Mouse (Mus musculus): Measurements from ENCODE around the gene Ulk2.

Ulk2 gene

DNA sequence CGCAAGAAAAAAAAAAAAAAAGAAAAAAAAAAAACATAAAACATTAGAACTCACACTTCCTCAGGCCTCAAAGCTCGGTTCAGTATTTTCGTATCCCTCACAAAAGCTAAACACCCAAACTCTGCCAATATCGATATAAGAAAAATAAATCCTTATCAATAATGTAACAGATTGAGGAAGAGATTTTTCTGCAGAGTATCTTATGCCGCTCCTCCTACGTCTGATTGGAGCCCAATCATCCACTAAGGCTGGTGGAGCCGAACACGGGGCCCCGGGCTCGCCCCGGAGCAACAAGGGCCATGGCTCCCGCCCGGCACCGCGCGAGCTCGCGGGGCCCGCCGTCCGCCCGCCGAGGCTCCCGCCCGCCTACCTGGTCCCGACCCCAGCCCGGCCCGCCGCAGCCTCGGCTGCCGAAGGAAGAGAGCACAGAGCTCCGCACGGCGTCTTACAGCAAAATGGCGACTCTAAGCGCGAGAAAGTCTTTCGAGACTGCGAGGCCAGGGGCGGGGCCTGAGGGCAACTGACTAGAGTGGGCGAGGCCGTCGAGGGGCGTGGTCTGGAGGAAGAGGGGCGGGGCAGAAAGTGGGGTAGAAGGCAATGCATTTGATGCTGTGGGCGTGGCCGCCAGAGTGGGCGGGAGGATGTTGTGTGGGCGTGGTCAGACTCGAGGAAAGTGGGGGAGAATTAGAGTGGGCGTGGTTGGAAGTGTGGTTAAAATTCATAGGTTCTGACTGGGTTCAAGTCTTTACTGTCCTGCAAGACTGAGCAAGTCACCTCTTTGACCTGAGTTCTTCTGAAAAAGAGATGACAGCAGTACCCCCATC, 93.1 kb downstream of the Ulk2 start, which contains the start of gene Prpsap2:
Gene Prpsap2, minus strand, starts transcription at position 505 of the 824 bp plus-strand sequence.
- in situ Hi-C loops (cut with MboI; ENCODE audit: low sequenced_read_pairs), result no loop called here

DNA sequence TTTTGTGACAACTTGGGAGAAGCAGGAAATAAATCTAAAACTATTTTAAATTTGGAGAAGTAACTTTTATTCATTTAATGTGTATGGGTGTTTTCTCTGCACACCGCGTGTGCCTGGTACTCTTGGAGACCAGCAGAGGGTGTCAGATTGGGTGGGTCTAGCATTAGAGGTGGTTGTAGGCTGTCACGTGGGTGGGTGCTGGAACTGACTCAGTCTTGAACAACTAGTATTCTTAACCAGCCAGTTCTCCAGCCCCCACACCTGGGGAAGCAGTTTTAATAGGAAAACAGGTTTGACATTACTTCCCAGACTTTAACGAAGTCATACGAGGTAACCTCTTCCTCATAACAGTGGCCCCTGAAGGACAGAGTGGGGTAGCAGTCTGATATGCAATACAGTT, 94.4 kb downstream of the Ulk2 start:
- in situ Hi-C loops (cut with MboI; ENCODE audit: low sequenced_read_pairs), result no loop called here

DNA sequence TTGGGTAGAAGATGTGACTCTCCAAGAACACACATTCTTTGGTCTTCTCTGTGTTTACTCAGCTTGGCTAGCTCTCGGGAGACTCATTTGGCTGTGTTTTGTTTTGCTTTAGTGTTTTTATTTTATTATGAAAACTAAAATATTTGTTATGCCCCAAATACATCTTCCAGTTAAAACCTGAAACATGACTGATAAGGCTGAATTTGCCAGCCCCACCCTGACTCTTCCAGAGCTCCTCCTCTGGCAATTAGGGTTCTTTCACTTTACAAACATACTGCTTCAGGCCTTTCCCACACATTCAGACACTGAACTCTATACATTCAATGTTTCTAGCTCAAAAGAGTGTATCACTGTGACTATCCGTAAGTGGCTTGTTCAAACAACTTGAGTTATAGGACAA, 97.7 kb downstream of the Ulk2 start:
- in situ Hi-C loops (cut with MboI; ENCODE audit: low sequenced_read_pairs), result no loop called here

DNA sequence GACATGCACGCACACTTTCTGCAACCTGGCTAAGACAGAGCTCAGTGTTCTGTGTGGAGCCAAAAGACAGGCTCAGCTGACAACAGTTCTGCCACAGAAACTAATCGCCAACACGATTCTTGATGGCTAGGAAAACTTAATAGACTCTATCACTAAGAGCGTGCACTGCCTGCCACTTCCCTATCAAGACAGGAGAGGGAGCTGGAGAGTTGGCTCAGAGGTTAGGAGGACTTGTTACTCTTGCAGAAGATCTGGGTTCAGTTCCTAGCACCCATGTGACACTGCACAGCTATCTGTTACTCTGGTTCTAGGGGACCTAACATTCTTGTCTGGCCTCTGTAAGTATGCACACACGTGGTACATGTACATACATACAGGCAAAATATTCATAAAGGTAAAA, 103.3 kb downstream of the Ulk2 start:
- in situ Hi-C loops (cut with MboI; ENCODE audit: low sequenced_read_pairs), result no loop called here

DNA sequence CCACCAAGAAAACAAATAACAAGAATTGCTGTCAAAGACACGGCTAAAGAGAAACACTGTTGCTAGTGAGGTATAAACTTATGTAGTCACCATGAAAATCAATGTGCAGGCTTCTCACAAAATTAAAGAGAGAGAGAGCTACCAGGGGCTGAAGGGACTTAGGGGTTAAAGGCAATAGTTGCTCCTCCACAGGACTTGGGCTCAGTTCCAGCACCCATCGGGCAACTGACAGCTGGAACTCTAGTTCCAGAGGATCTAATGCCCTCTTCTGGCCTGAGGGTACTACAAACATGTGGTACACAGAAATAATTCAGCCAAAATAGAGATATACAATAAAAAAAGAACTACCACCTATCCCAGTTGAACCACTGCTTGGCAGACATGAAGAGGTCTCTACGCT, 107.7 kb downstream of the Ulk2 start:
- in situ Hi-C loops (cut with MboI; ENCODE audit: low sequenced_read_pairs), result no loop called here

DNA sequence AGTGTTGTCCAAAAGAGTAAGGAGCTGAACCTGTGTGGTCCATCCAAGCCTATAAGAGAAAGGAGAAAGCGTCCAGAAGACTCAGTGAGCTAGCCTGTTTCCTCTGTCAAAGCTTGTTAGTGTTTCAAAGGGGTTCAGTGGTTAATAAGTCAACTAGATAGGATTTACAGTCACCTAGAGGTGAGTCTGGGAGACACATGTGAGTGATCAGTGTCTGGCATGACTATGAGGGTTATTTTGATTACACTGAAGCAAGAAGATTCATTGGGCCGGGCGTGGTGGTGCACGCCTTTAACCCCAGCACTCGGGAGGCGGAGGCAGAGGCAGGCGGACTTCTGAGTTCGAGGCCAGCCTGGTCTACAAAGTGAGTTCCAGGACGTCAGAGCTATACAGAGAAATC, 109.1 kb downstream of the Ulk2 start:
- in situ Hi-C loops (cut with MboI; ENCODE audit: low sequenced_read_pairs), result no loop called here

DNA sequence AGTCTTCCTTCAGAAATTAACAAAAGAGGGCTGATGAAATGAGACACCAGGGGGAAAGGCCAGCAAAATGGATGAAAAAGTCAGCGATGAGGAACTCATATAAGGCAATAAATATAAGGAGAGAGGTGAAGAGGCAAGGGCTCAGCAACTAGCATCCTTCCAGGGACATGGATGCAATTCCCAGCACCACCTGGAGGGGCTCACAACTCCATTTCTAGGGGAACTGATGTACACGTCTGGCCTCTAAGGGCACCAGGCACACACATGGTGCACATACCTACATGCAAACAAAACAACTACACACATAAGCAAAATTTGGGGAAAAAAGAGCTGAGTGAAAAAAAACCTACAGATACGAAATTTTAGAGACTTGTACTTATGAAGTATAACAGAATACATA, 110.4 kb downstream of the Ulk2 start:
- in situ Hi-C loops (cut with MboI; ENCODE audit: low sequenced_read_pairs), result no loop called here

DNA sequence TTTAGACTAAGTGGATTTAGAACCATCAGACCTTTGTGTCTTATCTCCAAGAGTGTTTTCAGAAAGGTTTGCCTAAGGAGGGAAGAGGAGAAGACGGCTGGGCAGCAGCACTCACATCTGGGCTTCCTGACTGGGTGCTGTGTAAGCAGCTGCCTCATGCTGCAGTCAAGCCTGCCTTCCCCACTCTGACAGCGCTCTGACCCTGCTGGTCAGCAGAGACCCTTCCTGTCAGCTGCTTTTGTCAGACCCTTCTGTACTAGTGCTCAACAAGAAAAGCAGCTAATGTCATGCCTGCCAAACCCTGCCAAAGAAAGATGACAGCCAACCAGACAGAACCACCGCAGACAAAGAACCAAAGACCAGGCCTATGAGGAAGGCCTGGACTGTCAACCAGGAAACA, 111.1 kb downstream of the Ulk2 start:
- in situ Hi-C loops (cut with MboI; ENCODE audit: low sequenced_read_pairs), result no loop called here

DNA sequence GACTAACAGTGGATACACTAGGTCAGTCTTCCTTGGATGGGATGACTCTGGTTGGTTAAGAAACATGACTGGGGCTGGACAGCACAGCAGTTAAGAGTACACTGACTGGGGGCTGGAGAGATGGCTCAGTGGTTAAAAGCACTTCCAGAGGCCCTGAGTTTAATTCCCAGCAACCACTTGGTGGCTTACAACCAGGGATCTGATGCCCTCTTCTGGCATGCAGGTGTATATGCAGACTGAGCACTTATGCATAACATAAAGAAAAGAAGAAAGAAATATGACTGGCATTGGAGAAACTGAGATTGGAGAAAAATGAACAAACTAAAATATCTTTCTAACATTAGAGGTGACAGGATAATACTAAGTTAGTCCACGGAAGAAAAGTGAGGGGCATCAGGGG, 114.4 kb downstream of the Ulk2 start:
- in situ Hi-C loops (cut with MboI; ENCODE audit: low sequenced_read_pairs), result no loop called here

DNA sequence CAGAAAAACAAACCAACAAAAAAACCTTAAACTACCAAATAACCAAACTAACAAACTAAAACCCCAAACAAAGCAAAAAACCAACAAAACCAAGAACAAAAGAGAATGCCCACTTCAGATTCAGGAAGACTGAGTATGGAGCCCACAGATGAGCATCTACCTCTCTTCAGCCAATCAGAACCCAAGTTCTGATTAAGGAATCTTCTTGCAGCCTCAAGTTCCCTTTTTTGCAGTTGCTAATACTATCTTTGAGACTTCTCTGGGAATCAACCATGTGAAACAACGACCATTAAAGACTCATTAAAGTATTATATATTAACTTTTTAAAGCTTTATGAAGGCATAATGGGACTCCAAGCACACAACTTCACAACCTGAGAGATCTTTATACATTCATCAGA, 117.6 kb downstream of the Ulk2 start:
- in situ Hi-C loops (cut with MboI; ENCODE audit: low sequenced_read_pairs), result no loop called here

DNA sequence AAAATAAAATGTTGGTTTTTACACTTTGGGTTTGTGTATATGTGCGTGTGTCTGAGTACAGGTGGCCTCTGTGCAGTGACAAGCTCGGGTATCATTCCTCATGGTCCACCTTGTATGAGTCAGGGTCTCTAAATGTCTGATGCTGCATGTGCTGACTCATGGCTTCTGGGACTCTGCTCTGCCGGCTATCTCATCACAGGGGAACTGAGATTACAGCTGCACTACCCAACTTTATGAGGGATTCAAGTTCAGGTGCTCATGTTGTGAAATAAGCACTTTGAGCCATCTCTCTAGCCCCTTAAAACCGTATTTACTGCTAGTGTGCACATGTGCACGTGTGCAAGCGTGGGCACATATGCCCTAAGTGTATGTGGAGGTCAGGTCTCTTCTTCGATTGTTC, 122.2 kb downstream of the Ulk2 start:
- in situ Hi-C loops (cut with MboI; ENCODE audit: low sequenced_read_pairs), result no loop called here

DNA sequence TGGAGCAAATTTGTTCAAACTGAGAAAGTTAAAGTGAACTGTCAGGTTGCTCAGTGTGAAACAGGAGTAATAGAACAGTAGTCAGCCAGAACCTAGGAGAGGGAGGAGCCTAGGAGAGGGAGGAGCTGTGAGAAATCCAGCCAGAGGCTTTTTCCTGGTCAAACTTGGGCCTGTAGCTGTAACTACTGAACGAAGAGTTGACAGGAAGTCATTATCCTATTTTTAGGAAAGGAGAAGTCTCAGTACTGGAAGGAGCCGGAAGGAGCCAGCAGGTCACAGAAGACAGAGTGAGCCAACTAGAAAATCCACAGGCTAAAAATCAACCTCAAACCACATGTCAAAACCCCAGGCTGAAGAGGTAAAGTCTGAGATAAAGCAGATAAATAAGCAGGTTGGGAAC, 126.8 kb downstream of the Ulk2 start:
- in situ Hi-C loops (cut with MboI; ENCODE audit: low sequenced_read_pairs), result no loop called here

Measured in CH12F3 (cell line).